In genomic region chr6:106237046-106237948, GRCm38 (mm10) we compare ENCODE assay signal across 18 mouse cellular contexts.
DNase-seq lines count a peak whose midpoint lies in the region; ATAC-seq lines count a peak whose summit lies in the region.
"Had no signal": no experiment of that assay in that cellular context is flagged by ENCODE, and none has a peak within 500 bp of the region (broad histone marks: within the 10 kb centered on the region; RNA-seq: fewer than 3 reads in every experiment).

No protein-coding gene starts in this region.

- WGBS in hindbrain, embryonic 15.5 days, result 46% methylated on average over 12 of the region's 12 CpGs
- 68% methylated on average over 12 of the region's 12 CpGs for WGBS in hindbrain, embryonic 11.5 days
- WGBS in neural tube, embryonic 11.5 days, result 55% methylated on average over 12 of the region's 12 CpGs
- WGBS in midbrain, embryonic 15.5 days, result 52% methylated on average over 12 of the region's 12 CpGs

- H3K27me3 ChIP-seq in hindbrain, embryonic 15.5 days, result no peaks in the 10 kb centered on the region
- no peaks in the 10 kb centered on the region for H3K27me3 ChIP-seq in hindbrain, embryonic 11.5 days (ENCODE audit: control insufficient read depth, insufficient read depth, low read length)
- no peaks in the 10 kb centered on the region for H3K27me3 ChIP-seq in neural tube, embryonic 11.5 days (ENCODE audit: control insufficient read depth, insufficient read depth, low read length)
- H3K27me3 ChIP-seq in midbrain, embryonic 15.5 days (replicated peaks), result no peaks in the 10 kb centered on the region
- H3K27me3 ChIP-seq: lung, embryonic 15.5 days had no signal

- DNase-seq in hindbrain, embryonic 11.5 days (ENCODE audit: low spot score), result no peak
- DNase-seq in neural tube, embryonic 11.5 days (ENCODE audit: low spot score), result no peak
- DNase-seq in neural tube, embryonic 10.5 days (ENCODE audit: extremely low spot score, low spot score), result no peak
- DNase-seq in left cerebral cortex, adult 9 months (ENCODE audit: low spot score in 2 of 2), result no peak
- no peak for DNase-seq in yolk sac, embryonic 10.5 days (ENCODE audit: low spot score)
- DNase-seq: adrenal gland, adult 2 months; cerebellum, adult 8-10 months; gastrocnemius, postnatal 36 days; heart, postnatal 36 days; thymus, adult 2 months had no signal

- H3K36me3 ChIP-seq in hindbrain, embryonic 15.5 days, result no peaks in the 10 kb centered on the region
- H3K36me3 ChIP-seq in hindbrain, embryonic 11.5 days (ENCODE audit: control insufficient read depth, insufficient read depth, low read length), result no peaks in the 10 kb centered on the region
- no peaks in the 10 kb centered on the region for H3K36me3 ChIP-seq in neural tube, embryonic 11.5 days (ENCODE audit: control insufficient read depth, insufficient read depth, low read length)
- H3K36me3 ChIP-seq in midbrain, embryonic 15.5 days (replicated peaks), result no peaks in the 10 kb centered on the region
- H3K36me3 ChIP-seq: embryonic facial prominence, embryonic 10.5 days; lung, embryonic 15.5 days had no signal

- no peak overlapping the region for H3K9ac ChIP-seq in hindbrain, embryonic 15.5 days
- no peak overlapping the region for H3K9ac ChIP-seq in hindbrain, embryonic 11.5 days (ENCODE audit: low read depth, low read length)
- H3K9ac ChIP-seq in neural tube, embryonic 11.5 days (ENCODE audit: low read length), result no peak overlapping the region
- H3K9ac ChIP-seq in midbrain, embryonic 15.5 days, result no peak overlapping the region
- H3K9ac ChIP-seq: lung, embryonic 15.5 days had no signal

- no peaks in the 10 kb centered on the region for H3K9me3 ChIP-seq in hindbrain, embryonic 15.5 days
- H3K9me3 ChIP-seq in hindbrain, embryonic 11.5 days (ENCODE audit: control insufficient read depth, low read length), result no peaks in the 10 kb centered on the region
- H3K9me3 ChIP-seq in neural tube, embryonic 11.5 days (ENCODE audit: control insufficient read depth, low read length), result no peaks in the 10 kb centered on the region
- H3K9me3 ChIP-seq in midbrain, embryonic 15.5 days, result no peaks in the 10 kb centered on the region
- H3K9me3 ChIP-seq: embryonic facial prominence, embryonic 10.5 days; lung, embryonic 15.5 days had no signal

- no peak overlapping the region for H3K4me2 ChIP-seq in hindbrain, embryonic 15.5 days
- no peak overlapping the region for H3K4me2 ChIP-seq in hindbrain, embryonic 11.5 days (replicated peaks; ENCODE audit: low read depth, low read length)
- H3K4me2 ChIP-seq in neural tube, embryonic 11.5 days (ENCODE audit: low read depth), result no peak overlapping the region
- H3K4me2 ChIP-seq in midbrain, embryonic 15.5 days, result no peak overlapping the region
- H3K4me2 ChIP-seq: heart, embryonic 11.5 days; liver, embryonic 11.5 days; lung, embryonic 15.5 days had no signal

- no peak overlapping the region for H3K4me3 ChIP-seq in hindbrain, embryonic 15.5 days
- H3K4me3 ChIP-seq in hindbrain, embryonic 11.5 days (ENCODE audit: low read depth, low read length), result no peak overlapping the region
- H3K4me3 ChIP-seq in neural tube, embryonic 11.5 days (ENCODE audit: low read depth, low read length), result no peak overlapping the region
- no peak overlapping the region for H3K4me3 ChIP-seq in midbrain, embryonic 15.5 days
- H3K4me3 ChIP-seq: embryonic facial prominence, embryonic 10.5 days; erythroblast, embryonic 14.5 days; lung, embryonic 15.5 days had no signal

- H3K4me1 ChIP-seq in hindbrain, embryonic 15.5 days (replicated peaks), result peaks cover 8% of the 10 kb centered on the region
- no peaks in the 10 kb centered on the region for H3K4me1 ChIP-seq in hindbrain, embryonic 11.5 days (replicated peaks; ENCODE audit: control insufficient read depth, insufficient read depth, low read length)
- H3K4me1 ChIP-seq in neural tube, embryonic 11.5 days (ENCODE audit: control insufficient read depth, insufficient read depth, low read length), result no peaks in the 10 kb centered on the region
- peaks cover 2% of the 10 kb centered on the region; the same call in 1 of the 2 replicates for H3K4me1 ChIP-seq in midbrain, embryonic 15.5 days
- H3K4me1 ChIP-seq: embryonic facial prominence, embryonic 10.5 days; lung, embryonic 15.5 days had no signal

- peak; percentile 51; the same call in 1 of the 2 replicates for ATAC-seq in hindbrain, embryonic 15.5 days (ENCODE audit: low FRiP score, low read depth)
- ATAC-seq in hindbrain, embryonic 11.5 days (ENCODE audit: low FRiP score), result no peak
- 0 out of 2 replicates have a peak, but pooled peaks have one; percentile 62 for ATAC-seq in neural tube, embryonic 11.5 days (ENCODE audit: insufficient read depth, low FRiP score, low TSS enrichment)
- ATAC-seq in midbrain, embryonic 15.5 days (replicated peaks), result peak; percentile 58; the same call in 1 of the 2 replicates
- ATAC-seq: CD4-positive, CD25-positive, alpha-beta regulatory T cell, adult 4 months had no signal

- H3K27ac ChIP-seq in hindbrain, embryonic 15.5 days (replicated peaks), result no peak overlapping the region
- H3K27ac ChIP-seq in hindbrain, embryonic 11.5 days (ENCODE audit: low read depth, low read length), result no peak overlapping the region
- H3K27ac ChIP-seq in neural tube, embryonic 11.5 days (ENCODE audit: low read depth, low read length), result no peak overlapping the region
- no peak overlapping the region for H3K27ac ChIP-seq in midbrain, embryonic 15.5 days
- H3K27ac ChIP-seq: embryonic facial prominence, embryonic 10.5 days; lung, embryonic 15.5 days had no signal
